Mouse (Mus musculus) v-Abl transformed pro-B cells (cell line): ENCODE measurements around the gene Dlx5.

Experiments
- in situ Hi-C, 2 experiments: fragments of 400-800 bp; cut with MboI; formaldehyde crosslinking; loops; one replicate each; pipeline ENCODE4 v1.15.1; 2025; ENCODE audit not compliant: unreplicated experiment in 2 of 2

The Dlx5 gene

DNA sequence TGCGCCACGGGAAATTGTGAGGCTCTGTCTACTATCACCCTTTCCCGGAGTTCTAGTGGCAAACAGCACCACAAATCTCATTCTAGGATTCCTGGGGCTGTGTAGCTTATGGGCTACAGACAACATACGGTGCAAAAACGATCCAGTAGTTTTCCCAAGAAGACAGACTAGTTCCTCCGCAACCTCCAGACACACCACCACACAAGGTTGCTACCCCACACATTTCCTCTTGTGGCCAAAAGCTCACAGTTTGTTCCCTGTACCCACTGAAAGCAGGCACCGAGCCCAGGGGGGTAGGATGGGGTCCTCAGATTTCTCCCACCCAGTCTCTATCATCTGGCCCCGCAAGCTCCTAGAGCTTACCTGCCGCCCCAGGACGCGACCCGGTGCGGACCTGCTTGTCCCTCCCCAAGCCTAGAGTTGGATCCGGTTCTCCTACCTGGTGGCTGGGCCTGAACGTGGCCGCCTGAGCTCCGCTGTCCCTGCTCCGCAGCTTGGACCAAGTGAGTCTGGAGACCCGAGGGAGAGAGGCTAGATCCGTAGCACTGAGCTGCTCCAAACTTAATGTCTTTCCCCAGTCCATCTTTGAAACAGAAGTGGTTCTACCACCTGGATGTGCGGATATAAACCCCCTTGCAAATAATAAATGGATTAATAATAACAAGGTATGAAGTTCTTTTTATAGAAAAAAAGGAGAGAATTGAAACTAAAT lies 20.6 kb downstream of the Dlx5 start:
- in situ Hi-C loops: no loop called here

DNA sequence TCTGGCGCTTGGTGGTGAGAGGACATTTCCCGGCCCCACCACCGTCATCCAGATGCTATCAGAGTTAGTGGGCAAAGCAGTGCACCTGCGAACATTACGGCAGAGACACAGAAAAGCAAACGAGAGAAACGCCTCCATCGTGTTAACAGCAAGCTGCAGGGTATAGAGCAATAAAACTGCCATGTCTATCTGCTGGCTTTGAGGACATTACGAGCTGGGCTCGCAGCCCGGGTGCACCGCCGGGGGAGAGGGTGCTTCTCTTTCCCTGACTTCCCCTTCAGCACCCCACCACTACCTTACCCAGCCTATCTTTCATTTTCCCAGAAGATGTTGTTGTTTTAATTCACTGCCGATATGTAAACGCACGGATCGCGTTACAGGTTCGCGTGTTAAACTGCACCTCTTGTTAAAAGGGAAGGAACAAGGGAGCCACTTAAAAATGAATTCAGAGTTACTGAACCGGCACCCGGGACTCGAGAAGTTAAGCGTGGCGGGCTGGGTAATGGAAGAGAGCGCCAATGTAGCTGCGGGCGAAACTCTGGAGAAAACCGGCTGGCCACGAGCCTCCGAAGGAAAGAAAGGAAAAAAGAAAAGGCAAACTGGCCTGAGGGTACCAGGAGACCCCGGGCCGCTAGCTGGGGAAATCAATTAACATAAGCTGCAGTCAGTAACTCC lies 21.3 kb downstream of the Dlx5 start:
- in situ Hi-C loops: no loop called here

DNA sequence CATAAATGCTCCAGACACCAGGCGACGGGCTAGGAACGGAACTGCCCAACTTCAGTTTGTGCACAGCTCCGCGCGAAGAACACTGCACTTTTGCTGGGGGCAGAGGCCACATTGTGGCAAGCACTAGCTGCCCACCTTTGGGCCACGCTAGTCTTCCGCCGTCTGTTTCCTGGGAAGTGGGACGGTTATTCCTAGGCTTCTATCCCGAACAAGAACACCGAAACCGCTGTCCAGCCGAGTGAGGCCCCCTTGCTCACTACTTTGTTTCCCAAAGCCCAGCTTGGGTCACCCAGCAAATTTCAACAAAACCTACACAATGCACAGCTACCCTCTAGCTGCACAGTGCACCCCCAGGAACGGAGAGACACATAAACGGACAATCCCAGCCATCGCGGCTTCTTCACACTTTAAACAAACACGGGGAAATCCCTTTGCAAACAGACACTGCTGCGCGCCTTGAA lies 21.9 kb downstream of the Dlx5 start:
- in situ Hi-C loops: no loop called here

DNA sequence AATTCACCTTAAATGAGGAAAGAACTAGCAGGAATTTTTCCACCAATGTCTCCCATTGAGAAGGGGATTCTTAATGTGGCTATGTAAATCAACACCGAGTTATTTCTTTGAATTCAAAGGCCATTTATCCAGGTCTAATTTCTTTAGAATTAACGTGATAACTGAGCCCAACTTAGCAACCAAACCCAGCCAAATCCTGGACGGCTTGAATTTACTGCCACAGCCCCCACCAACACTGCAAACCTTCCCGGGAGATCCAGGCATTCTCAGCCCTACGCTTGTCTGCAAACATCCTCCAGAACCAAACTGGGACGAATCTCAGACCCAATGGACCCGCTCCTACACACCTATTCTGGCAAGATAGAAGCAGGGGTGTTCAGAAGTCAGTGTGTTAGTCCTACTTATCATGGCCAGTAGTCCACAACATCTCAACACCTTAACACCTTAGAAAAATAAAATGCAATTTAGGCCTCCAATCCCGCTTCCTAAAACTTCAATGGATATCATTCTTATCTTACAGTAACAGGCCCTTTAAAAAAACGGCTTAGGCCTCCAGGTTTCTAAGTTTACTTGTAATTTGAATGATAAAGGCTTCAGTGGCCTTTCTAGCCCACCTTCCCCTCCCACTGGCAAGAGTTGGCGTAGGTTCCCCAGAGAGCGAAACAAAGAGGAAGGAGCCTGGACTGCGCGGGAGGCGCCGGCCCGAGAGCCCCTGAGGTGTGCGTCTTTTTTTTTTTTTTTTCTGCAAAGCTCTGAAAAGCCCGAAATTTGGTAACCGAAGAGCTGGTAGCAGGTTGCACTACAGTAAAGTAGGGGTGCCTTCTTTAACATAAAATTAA lies 22.6 kb downstream of the Dlx5 start:
- in situ Hi-C loops: no loop called here

DNA sequence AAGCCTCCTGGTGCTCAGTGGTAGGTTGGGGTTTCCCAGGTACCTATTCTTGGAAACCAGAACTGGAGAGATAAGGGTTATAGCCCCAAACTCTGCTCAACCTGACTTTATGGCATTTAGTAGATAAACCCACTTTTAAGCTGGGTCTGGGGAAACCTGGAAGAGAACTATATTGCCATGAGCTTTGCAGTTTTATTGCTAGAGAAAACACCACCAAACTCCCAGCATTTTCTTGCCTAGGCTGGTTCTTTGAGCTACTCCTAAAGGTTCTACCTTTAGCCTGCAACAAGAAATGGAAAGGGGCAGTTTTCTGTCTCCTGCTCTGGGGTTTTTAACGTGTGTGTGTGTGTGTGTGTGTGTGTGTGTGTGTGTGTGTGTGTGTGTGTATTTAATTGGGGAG lies 23.3 kb downstream of the Dlx5 start:
- in situ Hi-C loops: no loop called here

DNA sequence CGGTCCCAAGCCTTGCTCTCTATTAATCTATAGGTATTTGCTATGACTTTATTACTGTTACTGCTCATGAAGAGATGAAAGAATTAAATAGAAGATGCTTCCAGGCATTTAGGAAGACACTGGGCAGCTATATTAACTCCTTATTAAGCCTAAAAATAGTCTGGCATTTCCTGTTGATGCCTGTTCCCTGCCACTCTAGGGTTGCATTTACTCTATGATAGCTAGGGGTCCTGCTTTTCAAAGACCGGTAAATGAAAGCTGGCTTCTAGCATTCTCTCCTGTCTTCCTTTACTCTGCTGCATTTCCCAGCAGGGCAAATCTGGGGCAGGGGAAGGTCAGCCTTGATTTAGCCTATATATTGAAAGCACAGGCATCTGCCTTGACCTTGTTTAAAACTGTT lies 24.1 kb downstream of the Dlx5 start:
- in situ Hi-C loops: no loop called here

DNA sequence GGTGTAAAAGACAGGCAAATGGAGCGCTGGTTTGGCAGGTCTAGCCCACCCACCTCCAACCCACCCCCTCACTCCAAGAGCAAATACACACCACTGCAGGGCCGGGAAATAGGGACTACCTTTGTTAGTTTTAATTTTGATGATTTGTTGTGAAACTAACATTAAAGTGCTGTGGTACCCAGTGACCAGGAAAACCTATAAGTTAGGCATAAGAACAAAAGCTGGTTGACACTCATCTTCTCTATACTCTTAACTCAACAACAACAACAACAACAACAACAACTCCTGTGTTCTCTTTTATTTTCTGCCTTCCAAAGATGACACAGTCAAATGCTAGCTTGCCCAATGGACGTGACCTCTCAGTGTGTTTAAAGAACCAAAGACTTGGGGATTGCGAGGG lies 25.0 kb downstream of the Dlx5 start:
- in situ Hi-C loops: no loop called here

DNA sequence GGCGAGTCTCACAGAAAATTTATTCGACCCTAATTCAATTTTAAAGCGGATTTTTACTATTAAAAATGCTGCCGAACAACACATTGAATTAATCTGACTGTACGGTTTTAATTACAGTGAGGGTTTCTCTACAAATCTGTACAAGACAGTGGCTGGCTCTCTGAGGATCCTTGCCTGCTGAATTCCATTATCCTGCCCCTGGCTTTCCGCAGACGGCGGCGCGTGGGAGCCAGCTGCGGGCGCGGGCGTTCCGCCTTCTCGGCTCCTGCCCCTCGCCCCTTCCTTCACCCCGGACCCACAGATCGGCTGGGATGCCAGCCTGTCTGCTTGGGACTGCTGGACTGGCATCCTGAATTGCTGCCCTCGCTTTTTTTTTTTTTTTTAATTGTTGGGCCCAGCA lies 25.6 kb downstream of the Dlx5 start:
- in situ Hi-C loops: no loop called here

DNA sequence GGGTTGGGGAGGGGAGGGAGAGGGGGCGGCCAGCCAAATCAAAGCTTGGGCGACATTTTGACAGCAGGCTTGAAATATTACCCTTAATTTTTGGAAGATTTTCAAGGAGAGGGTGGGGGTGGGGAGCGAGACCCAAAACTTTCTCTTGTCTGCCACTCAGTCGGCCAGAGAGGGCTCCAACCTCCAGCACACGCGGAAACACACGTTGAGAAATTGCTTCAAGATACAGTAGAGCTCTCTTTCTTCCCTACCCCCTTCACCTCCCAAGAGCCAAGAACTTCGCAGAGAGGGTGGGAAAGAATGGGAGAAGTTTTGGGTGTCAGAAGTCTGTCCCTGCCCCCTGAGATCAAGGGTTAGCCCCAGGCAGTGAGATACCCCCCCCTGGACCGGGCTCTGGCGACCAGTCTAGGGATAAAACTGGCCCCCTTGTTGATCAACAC lies 26.1 kb downstream of the Dlx5 start:
- in situ Hi-C loops: no loop called here

DNA sequence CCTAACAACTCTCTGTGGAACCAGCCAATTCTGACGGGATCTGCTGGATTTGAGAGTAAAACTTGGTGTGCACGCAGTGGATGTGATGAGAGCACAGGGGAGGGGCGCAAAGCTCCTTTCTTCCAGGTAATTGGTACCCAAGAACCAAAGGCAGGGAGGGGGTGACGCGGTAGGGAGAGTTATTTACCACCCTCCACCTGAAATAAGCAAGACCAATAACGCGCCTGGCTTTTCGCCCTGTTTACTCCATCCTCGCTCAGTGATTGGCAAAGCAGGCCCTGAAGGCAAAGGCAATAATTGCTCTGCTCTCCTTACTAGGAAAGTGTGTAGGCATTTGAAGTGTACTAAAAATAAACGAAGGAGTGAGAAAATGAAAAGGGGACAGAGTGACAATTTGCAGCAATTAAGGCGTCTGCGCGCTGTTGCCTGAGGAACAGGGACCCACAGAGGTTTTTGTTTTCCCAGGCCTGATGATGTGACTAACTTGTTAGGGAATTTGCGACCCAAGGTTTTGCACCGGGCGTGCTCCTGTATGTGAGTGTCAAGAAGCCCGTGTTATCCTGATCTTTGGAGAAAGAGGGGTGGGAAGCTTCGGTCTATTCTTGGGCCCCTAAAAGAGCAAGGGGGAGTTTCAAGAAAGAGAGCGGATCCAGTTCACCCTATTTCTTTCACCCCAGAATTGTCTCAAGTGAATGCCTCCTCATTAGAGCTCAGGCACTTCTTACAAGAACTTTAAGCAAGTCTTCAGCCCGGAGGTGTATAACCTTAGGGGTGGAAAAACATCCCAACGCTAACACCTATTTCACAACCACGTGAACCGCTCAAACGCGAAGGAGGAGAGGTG lies 26.8 kb downstream of the Dlx5 start:
- in situ Hi-C loops: no loop called here

DNA sequence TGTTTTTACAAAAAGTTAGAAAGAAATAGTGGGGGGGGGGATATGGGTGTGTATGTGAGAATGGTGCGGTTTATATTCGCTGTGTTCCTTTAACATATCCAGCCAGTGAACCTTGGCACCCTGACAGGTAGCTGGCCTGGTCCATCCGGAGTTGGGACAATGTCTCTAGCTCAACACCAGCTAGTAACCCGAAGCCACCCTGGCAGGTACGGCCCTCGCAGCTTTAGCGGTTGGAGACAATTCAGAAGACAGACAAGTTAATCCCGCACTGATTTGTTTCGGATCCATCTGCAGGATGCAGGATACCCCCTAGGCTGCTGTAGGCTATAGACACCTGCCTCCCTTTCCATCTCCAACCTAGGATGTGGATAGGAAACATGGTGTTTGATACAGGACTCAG lies 27.7 kb downstream of the Dlx5 start:
- in situ Hi-C loops: no loop called here

DNA sequence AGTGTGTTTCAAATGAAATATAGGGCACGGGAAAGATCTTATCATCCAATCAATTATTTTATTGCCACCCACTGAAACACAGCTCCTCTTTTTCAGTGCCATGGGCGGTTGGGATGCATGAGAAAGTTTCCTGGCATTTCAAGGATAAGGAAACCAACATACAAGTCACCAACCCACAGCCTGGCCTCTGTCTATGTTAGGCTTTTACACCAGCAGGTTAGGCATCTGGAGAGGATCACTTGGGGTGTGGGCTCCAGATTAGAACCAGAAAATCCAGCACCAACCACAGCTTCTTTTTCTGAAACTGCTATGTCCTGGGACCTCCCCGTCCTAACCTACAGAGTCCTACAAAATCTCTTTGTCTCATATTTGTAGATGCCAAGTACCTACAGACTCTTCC lies 28.9 kb downstream of the Dlx5 start:
- in situ Hi-C loops: no loop called here

DNA sequence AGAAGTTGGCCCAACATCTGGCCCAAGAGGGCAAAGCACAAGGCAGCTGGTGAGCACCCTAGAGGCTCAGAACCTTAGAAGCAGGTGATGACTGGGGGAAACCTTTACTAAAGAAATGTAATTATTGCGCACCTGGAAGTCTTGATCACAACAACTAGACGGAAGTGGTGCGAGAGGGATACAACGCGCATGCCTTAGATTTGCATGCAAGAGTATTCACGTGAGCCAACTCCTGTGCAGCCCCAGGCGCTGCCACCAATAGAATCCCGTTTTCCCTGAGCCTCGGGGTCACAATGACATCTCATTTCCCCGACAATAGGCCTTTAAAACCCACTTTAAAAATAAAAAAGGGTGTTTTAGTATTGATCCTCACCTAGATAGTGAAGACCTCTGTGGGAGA lies 30.7 kb downstream of the Dlx5 start:
- in situ Hi-C loops: no loop called here

DNA sequence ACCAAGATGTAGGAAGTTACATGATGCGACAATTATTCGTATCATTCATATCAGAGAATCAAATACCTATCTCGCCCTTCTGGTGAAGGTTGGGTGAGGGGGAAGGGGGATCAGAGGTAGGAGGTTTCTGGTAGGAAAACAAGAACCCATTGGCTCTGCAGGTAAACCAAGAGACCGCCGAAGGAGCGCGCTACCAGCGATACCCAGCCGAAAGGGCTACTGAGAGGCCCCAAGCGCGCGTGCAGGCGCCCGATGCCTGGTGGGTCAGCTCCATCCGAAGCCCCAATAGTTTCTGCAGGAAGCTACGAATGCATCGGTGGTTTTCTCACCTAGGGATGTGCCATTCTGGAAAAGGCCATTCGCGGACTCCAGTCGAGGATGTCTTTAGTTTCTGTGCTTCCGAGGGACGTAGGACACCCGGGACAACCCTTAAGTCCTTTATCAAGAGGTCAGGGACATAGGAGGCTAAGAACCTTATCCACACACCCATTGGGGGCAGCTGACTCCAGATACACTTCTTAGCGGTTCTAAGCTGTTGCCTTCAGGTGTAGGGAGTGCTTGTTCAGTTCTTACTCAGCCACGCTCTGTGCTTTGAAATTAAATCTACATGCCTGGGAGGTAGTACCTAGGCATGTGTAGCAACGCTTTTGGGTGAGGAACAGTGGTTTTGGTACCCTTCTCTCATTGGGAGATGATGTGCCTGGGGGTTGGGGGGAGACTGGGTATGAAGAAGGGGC lies 31.4 kb downstream of the Dlx5 start:
- in situ Hi-C loops: no loop called here

DNA sequence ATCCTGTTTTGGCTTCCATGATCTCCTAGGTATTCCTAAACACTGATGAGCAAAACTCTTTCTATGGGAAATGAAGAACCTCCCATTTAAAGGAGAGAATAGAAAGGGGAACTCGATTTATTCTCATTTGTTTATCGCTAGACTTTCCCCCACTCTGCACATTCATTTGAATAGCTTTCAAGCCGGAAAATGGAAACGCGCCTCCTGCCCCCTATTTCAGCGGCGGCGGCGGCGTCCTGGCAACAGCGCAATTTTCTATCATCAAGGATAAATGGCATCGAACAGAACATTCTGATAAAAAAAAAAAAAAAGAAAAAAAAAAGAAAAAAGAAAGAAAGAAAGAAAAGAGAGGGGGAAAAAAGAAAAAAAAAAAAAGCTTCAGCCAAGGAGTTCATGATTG lies 32.1 kb downstream of the Dlx5 start:
- in situ Hi-C loops: no loop called here

DNA sequence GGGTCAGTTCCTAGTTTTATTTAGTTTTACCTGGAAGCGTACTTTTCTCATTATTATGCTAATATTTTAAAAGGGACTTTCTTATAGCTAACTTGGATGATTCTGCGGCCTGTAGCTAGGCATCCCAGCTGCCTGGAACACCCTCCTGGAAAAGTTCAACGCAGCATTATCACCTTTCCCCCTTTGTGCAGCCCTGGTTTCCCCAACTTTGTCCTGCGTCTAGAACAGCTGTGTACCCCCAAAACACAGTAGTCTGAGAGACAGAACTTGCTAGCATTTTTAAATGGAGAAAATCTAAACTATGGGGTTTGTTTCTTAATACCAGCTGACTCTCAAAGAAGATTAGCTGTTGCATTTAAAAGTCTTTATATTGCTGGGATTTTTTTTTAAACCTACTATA lies 33.3 kb downstream of the Dlx5 start:
- in situ Hi-C loops: no loop called here

DNA sequence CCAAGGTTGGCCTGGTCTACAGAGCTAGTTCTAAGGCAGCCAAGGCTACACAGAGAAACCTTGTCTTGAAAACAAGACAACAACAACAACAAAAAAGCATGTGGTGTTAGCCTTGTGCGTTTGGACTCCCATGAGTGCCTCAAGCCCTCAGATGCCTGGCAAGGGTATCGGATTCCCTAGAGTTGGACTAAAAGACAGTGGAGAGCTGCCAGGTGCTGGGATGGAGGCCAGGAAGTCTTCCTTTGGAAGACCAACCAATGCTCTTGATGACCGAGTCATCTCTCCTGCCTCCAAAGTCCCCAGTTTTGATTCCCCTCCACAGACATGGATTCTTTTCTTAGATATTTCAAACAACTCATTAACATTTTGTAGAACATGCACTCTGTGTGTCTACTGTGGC lies 48.6 kb downstream of the Dlx5 start:
- in situ Hi-C loops: no loop called here

DNA sequence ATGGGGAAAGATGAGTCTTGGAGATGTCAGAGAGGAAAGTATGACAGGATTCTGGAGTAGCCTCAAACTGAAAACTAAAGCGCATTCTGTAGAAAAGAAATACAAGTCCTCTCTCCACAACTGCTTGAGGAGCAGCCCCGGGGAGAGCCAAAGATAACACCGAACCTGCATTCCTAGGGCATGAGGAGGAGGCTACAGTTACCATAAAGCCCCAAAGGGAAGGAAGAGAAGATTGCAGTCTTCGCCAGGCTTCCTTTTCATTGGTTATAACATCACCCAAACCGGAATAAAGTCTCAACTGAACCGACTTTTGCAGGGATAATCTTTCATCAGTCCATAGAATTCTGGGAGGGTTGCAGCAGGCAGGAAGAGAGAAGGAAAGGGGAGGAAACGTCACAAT lies 51.4 kb downstream of the Dlx5 start:
- in situ Hi-C loops: no loop called here
